Mouse (Mus musculus): ENCODE measurements around the gene Tbc1d14. TPM values are rescaled to one million over a fixed set of nuclear protein-coding genes. Genes with fewer than 3 reads are reported as not detected.

Tbc1d14 gene
- polyA plus RNA-seq, 1 experiment from 2014 or later, result 49.9 TPM

GRCm38 (mm10) chr5:36522782-36523181, 70.3 kb downstream of the Tbc1d14 start:
- H3K36me3 ChIP-seq (ENCODE audit: control insufficient read depth, insufficient read depth, low read length), result peaks cover 63% of the 10 kb centered on the region

DNA sequence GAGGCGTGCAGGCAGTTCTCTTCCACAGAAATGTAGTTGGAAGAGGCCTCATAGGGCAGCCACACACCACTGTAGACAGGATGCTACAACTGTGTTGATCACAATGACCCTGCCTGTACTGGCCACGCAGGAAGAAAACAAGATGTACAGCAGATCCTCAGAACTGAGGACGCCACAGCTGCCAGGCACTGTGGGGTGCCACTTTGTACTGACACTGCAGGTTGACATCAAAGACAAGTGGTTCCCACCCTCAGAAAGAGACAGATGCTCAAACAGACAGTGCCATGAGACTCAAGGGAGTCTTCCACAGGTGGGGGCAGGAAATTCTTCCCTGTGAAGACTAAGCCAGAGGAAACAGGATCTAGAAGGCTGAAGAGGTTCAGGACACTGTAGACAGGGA, 73.3 kb downstream of the Tbc1d14 start:
- Histone ChIP-seq H3K36me3 (ENCODE audit: control insufficient read depth, insufficient read depth, low read length) (peaks cover 77% of the 10 kb centered on the region), H3K27me3 (ENCODE audit: control insufficient read depth, insufficient read depth, low read length) (no peaks in the 10 kb centered on the region), H3K27ac (ENCODE audit: low read depth, low read length) (no peak overlapping the region), H3K4me3 (ENCODE audit: low read length) (no peak overlapping the region), H3K9ac (ENCODE audit: low read depth, low read length) (no peak overlapping the region), H3K4me1 (ENCODE audit: control insufficient read depth, insufficient read depth, low read length) (no peaks in the 10 kb centered on the region), H3K9me3 (ENCODE audit: control insufficient read depth, low read length) (no peaks in the 10 kb centered on the region), H3K4me2 (replicated peaks; ENCODE audit: low read depth, low read length) (no peak overlapping the region)
- no peak for ATAC-seq (ENCODE audit: low FRiP score, low TSS enrichment)
- 88% methylated on average over 3 of the region's 3 CpGs for WGBS

More at GRCm38 (mm10) chr5:36522782-36523181, 70.3 kb downstream of the Tbc1d14 start:
- no peak for ATAC-seq (ENCODE audit: low FRiP score, low TSS enrichment)
- no peak overlapping the region for H3K27ac ChIP-seq (ENCODE audit: low read depth, low read length)
- H3K9me3 ChIP-seq (ENCODE audit: control insufficient read depth, low read length), result no peaks in the 10 kb centered on the region
- no peak overlapping the region for H3K4me3 ChIP-seq (ENCODE audit: low read length)
- H3K9ac ChIP-seq (ENCODE audit: low read depth, low read length), result no peak overlapping the region
- 67% methylated on average over 2 of the region's 2 CpGs for WGBS
- H3K27me3 ChIP-seq (ENCODE audit: control insufficient read depth, insufficient read depth, low read length), result no peaks in the 10 kb centered on the region
- H3K4me2 ChIP-seq (replicated peaks; ENCODE audit: low read depth, low read length), result no peak overlapping the region
- 0 out of 2 replicates have a peak, but pooled peaks cover 3% of the 10 kb centered on the region for H3K4me1 ChIP-seq (ENCODE audit: control insufficient read depth, insufficient read depth, low read length)

- Histone ChIP-seq H3K27me3 (ENCODE audit: control insufficient read depth, insufficient read depth, low read length) (no peaks in the 10 kb centered on the region), H3K4me2 (replicated peaks; ENCODE audit: low read depth, low read length) (no peak overlapping the region), H3K4me3 (ENCODE audit: low read length) (no peak overlapping the region), H3K9ac (ENCODE audit: low read depth, low read length) (no peak overlapping the region), H3K4me1 (ENCODE audit: control insufficient read depth, insufficient read depth, low read length) (no peaks in the 10 kb centered on the region), H3K36me3 (ENCODE audit: control insufficient read depth, insufficient read depth, low read length) (peaks cover 83% of the 10 kb centered on the region), H3K9me3 (ENCODE audit: control insufficient read depth, low read length) (no peaks in the 10 kb centered on the region), H3K27ac (ENCODE audit: low read depth, low read length) (no peak overlapping the region)
- no peak for ATAC-seq (ENCODE audit: low FRiP score, low TSS enrichment)
- WGBS, result 70% methylated on average over 3 of the region's 3 CpGs
Observed at GRCm38 (mm10) chr5:36517596-36517995, 75.5 kb downstream of the Tbc1d14 start.

- Histone ChIP-seq H3K27ac (ENCODE audit: low read depth, low read length) (no peak overlapping the region), H3K4me3 (ENCODE audit: low read length) (no peak overlapping the region), H3K9me3 (ENCODE audit: control insufficient read depth, low read length) (no peaks in the 10 kb centered on the region), H3K4me2 (replicated peaks; ENCODE audit: low read depth, low read length) (no peak overlapping the region), H3K27me3 (ENCODE audit: control insufficient read depth, insufficient read depth, low read length) (no peaks in the 10 kb centered on the region), H3K9ac (ENCODE audit: low read depth, low read length) (no peak overlapping the region), H3K36me3 (ENCODE audit: control insufficient read depth, insufficient read depth, low read length) (peaks cover 85% of the 10 kb centered on the region), H3K4me1 (ENCODE audit: control insufficient read depth, insufficient read depth, low read length) (no peaks in the 10 kb centered on the region)
- no peak for ATAC-seq (ENCODE audit: low FRiP score, low TSS enrichment)
- WGBS, result 91% methylated on average over 5 of the region's 5 CpGs
Observed at GRCm38 (mm10) chr5:36515558-36515957, 77.5 kb downstream of the Tbc1d14 start.

DNA sequence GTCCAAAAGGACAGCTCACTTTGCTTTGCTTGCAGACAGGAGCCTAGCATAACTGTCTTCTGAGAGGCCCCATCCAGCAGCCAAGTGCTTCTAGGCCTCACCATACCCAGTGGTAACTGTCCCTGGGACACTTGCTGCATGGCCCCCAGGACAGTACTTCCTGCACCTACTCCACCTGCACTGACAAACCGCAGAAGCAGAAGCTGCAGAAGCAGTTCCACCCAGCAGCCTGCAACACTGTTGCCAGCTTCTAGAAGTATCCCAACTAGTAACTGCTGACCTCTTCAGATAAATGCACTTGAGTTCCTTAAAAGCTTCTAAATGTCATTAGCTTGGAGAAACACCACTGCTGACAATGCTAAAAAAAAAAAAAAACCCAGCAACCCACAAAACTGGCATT, 78.0 kb downstream of the Tbc1d14 start:
- WGBS, result 96% methylated on average over 1 of the region's 1 CpGs

GRCm38 (mm10) chr5:36510956-36511355, 82.1 kb downstream of the Tbc1d14 start:
- Histone ChIP-seq H3K9me3 (ENCODE audit: control insufficient read depth, low read length) (no peaks in the 10 kb centered on the region), H3K4me3 (ENCODE audit: low read length) (no peak overlapping the region), H3K27me3 (ENCODE audit: control insufficient read depth, insufficient read depth, low read length) (no peaks in the 10 kb centered on the region), H3K27ac (ENCODE audit: low read depth, low read length) (no peak overlapping the region), H3K4me1 (ENCODE audit: control insufficient read depth, insufficient read depth, low read length) (no peaks in the 10 kb centered on the region), H3K9ac (ENCODE audit: low read depth, low read length) (no peak overlapping the region), H3K36me3 (ENCODE audit: control insufficient read depth, insufficient read depth, low read length) (peaks cover 84% of the 10 kb centered on the region), H3K4me2 (replicated peaks; ENCODE audit: low read depth, low read length) (no peak overlapping the region)
- 96% methylated on average over 2 of the region's 2 CpGs for WGBS
- no peak for ATAC-seq (ENCODE audit: low FRiP score, low TSS enrichment)

More for the DNA sequence above, 78.0 kb downstream of the Tbc1d14 start:
- H3K27ac ChIP-seq (ENCODE audit: low read depth, low read length), result no peak overlapping the region
- no peak overlapping the region for H3K4me3 ChIP-seq (ENCODE audit: low read length)
- no peaks in the 10 kb centered on the region for H3K9me3 ChIP-seq (ENCODE audit: control insufficient read depth, low read length)
- no peaks in the 10 kb centered on the region for H3K27me3 ChIP-seq (ENCODE audit: control insufficient read depth, insufficient read depth, low read length)
- H3K4me1 ChIP-seq (ENCODE audit: control insufficient read depth, insufficient read depth, low read length), result no peaks in the 10 kb centered on the region
- H3K9ac ChIP-seq (ENCODE audit: low read depth, low read length), result no peak overlapping the region
- H3K4me2 ChIP-seq (replicated peaks; ENCODE audit: low read depth, low read length), result no peak overlapping the region
- peaks cover 85% of the 10 kb centered on the region for H3K36me3 ChIP-seq (ENCODE audit: control insufficient read depth, insufficient read depth, low read length)
- ATAC-seq (ENCODE audit: low FRiP score, low TSS enrichment), result no peak

GRCm38 (mm10) chr5:36508351-36508750, 84.7 kb downstream of the Tbc1d14 start:
- Histone ChIP-seq H3K27ac (ENCODE audit: low read depth, low read length) (no peak overlapping the region), H3K9ac (ENCODE audit: low read depth, low read length) (no peak overlapping the region), H3K4me3 (ENCODE audit: low read length) (no peak overlapping the region), H3K9me3 (ENCODE audit: control insufficient read depth, low read length) (no peaks in the 10 kb centered on the region), H3K4me2 (replicated peaks; ENCODE audit: low read depth, low read length) (no peak overlapping the region), H3K27me3 (ENCODE audit: control insufficient read depth, insufficient read depth, low read length) (no peaks in the 10 kb centered on the region), H3K4me1 (ENCODE audit: control insufficient read depth, insufficient read depth, low read length) (no peaks in the 10 kb centered on the region), H3K36me3 (ENCODE audit: control insufficient read depth, insufficient read depth, low read length) (peaks cover 90% of the 10 kb centered on the region)
- 92% methylated on average over 10 of the region's 10 CpGs for WGBS
- ATAC-seq (ENCODE audit: low FRiP score, low TSS enrichment), result no peak

GRCm38 (mm10) chr5:36505643-36506042, 87.4 kb downstream of the Tbc1d14 start:
- peaks cover 87% of the 10 kb centered on the region for H3K36me3 ChIP-seq (ENCODE audit: control insufficient read depth, insufficient read depth, low read length)

DNA sequence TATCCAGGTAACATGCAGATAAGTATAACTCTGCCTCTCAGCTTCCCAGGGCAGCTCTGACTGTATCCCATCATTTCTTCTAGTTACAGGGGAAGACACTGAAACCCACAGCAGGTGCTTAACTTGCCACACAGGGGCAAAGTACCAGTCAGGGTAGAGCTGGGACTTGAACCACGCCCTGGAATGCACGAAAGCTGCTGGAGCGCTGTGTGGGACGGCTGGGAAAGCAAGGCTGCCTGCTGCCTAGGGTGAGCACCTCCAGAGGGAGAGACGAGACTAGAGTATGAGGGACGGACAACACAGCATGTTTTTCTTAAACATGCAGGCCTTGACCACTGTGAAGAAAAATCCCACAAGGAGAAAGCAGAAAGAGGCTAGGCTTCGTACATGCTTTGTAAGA, 87.8 kb downstream of the Tbc1d14 start:
- Histone ChIP-seq H3K4me2 (replicated peaks; ENCODE audit: low read depth, low read length) (no peak overlapping the region), H3K27me3 (ENCODE audit: control insufficient read depth, insufficient read depth, low read length) (no peaks in the 10 kb centered on the region), H3K4me1 (ENCODE audit: control insufficient read depth, insufficient read depth, low read length) (no peaks in the 10 kb centered on the region), H3K4me3 (ENCODE audit: low read length) (no peak overlapping the region), H3K9ac (ENCODE audit: low read depth, low read length) (no peak overlapping the region), H3K9me3 (ENCODE audit: control insufficient read depth, low read length) (no peaks in the 10 kb centered on the region), H3K27ac (ENCODE audit: low read depth, low read length) (no peak overlapping the region), H3K36me3 (ENCODE audit: control insufficient read depth, insufficient read depth, low read length) (peaks cover 83% of the 10 kb centered on the region)
- WGBS, result 89% methylated on average over 7 of the region's 7 CpGs
- no peak for ATAC-seq (ENCODE audit: low FRiP score, low TSS enrichment)

More at GRCm38 (mm10) chr5:36505643-36506042, 87.4 kb downstream of the Tbc1d14 start:
- Histone ChIP-seq H3K27ac (ENCODE audit: low read depth, low read length) (no peak overlapping the region), H3K4me1 (ENCODE audit: control insufficient read depth, insufficient read depth, low read length) (no peaks in the 10 kb centered on the region), H3K9me3 (ENCODE audit: control insufficient read depth, low read length) (no peaks in the 10 kb centered on the region), H3K4me2 (replicated peaks; ENCODE audit: low read depth, low read length) (no peak overlapping the region), H3K4me3 (ENCODE audit: low read length) (no peak overlapping the region), H3K27me3 (ENCODE audit: control insufficient read depth, insufficient read depth, low read length) (no peaks in the 10 kb centered on the region), H3K9ac (ENCODE audit: low read depth, low read length) (no peak overlapping the region)
- ATAC-seq (ENCODE audit: low FRiP score, low TSS enrichment), result no peak
- WGBS, result 83% methylated on average over 5 of the region's 5 CpGs

All from kidney, embryonic 14.5 days (tissue).